7 mouse cellular contexts compared by ENCODE assay signal in the genomic region with DNA sequence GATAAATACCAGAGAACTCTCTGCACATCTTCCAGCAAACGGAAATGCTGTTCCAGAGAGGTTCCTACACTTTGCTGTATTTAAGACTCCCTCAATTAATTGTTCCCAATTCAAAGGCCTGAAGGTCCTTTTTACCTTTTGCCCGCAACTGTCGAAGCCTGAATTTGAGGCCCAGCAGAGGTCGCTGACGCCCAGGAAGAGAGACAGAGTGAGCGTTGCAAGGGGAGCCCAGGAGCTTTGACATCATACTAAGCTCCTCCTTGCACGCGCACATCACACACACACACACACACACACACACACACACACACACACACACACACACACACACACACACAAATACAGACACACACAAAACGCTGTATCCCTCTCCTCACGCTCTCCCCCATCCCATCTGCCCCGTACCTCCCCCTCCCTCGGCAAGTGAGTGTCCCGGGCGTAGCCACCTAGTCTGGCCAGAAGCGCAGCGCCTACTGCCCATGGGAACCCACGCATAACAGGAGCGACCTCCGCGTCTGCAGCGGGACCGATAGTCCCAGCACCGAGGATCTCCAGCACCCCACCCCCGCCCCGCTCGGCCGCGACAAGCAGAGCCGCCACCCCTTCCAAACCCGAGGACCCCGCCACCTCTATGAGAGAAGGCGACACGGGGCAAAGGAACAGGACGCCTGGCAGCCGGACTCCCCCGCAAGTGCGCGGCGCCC. TPM values are rescaled to one million over a fixed set of nuclear protein-coding genes. Genes with fewer than 3 reads are reported as not detected.
DNase-seq lines count a peak whose midpoint lies in the region; ATAC-seq and TF ChIP-seq lines count a peak whose summit lies in the region.

A gene (plus strand): TSS at position 316 of the 704 bp plus-strand sequence.

- peak; percentile 79 for ATAC-seq in limb, embryonic 12.5 days (ENCODE audit: insufficient number of reproducible peaks, insufficient read depth, low FRiP score, low TSS enrichment, low read depth)
- ATAC-seq in midbrain, embryonic 14.5 days (ENCODE audit: low FRiP score, low TSS enrichment) = peak; percentile 83

- H3K4me1 ChIP-seq in heart, adult 2 months (ENCODE audit: control insufficient read depth, insufficient read depth, low read length) = peaks cover 3% of the 10 kb centered on the region; the same call in 1 of the 2 replicates
- H3K4me1 ChIP-seq in limb, embryonic 12.5 days (replicated peaks) = peaks cover 24% of the 10 kb centered on the region
- H3K4me1 ChIP-seq in midbrain, embryonic 14.5 days (ENCODE audit: control insufficient read depth, insufficient read depth, low read length) = peaks cover 22% of the 10 kb centered on the region
- no peaks in the 10 kb centered on the region; the same call in 1 of the 2 replicates for H3K4me1 ChIP-seq in spleen, adult 2 months (ENCODE audit: control insufficient read depth, insufficient read depth, insufficient read length)

- H3K27ac ChIP-seq in heart, adult 2 months = peak within 1 kb of the TSS; percentile 88
- peak within 1 kb of the TSS; percentile 73 for H3K27ac ChIP-seq in limb, embryonic 12.5 days
- H3K27ac ChIP-seq in midbrain, embryonic 14.5 days (replicated peaks; ENCODE audit: low read depth, low read length) = peak within 1 kb of the TSS; percentile 92
- no peak within 1 kb of the TSS; the same call in 1 of the 2 replicates for H3K27ac ChIP-seq in spleen, adult 2 months (ENCODE audit: insufficient read depth, low read length)

- H3K36me3 ChIP-seq in heart, adult 2 months (ENCODE audit: control insufficient read depth, insufficient read depth, low read length) = no peaks in the 10 kb centered on the region; the same call in 1 of the 2 replicates
- H3K36me3 ChIP-seq in limb, embryonic 12.5 days = no peaks in the 10 kb centered on the region
- H3K36me3 ChIP-seq in midbrain, embryonic 14.5 days (ENCODE audit: control insufficient read depth, insufficient read depth, low read length) = no peaks in the 10 kb centered on the region
- no peaks in the 10 kb centered on the region for H3K36me3 ChIP-seq in spleen, adult 2 months (ENCODE audit: control insufficient read depth, insufficient read depth, low read length)

- peak within 1 kb of the TSS; percentile 81 for H3K4me2 ChIP-seq in limb, embryonic 12.5 days
- peak within 1 kb of the TSS; percentile 75 for H3K4me2 ChIP-seq in midbrain, embryonic 14.5 days (ENCODE audit: low read length)

- no peaks in the 10 kb centered on the region; the same call in 1 of the 2 replicates for H3K79me2 ChIP-seq in heart, adult 2 months (replicated peaks; ENCODE audit: control insufficient read depth, insufficient read depth, low read length)

- H3K9me3 ChIP-seq in limb, embryonic 12.5 days = no peaks in the 10 kb centered on the region
- no peaks in the 10 kb centered on the region for H3K9me3 ChIP-seq in midbrain, embryonic 14.5 days (ENCODE audit: control insufficient read depth, low read length)

- DNase-seq in adrenal gland, postnatal 14 days = peak; percentile 91
- DNase-seq in embryo, embryonic 9.5 days (ENCODE audit: extremely low spot score) = peak; percentile 74
- DNase-seq in heart, adult 2 months = peak; percentile 83 to 86
- peak; percentile 45 to 73 for DNase-seq in kidney, adult 8-10 months
- peak; percentile 94 for DNase-seq in midbrain, embryonic 14.5 days
- DNase-seq in spleen, adult 2 months (ENCODE audit: low read depth in 1 of 2, low spot score in 2 of 2) = peak; percentile 37 to 66

- intact Hi-C loops in heart, adult 2 months (cut with DNase I) = loop anchor here (1.0 to 10.0 kb wide), 5 partner anchors 132 to 482 kb away; a partner anchor contains a TSS

- peak within 1 kb of the TSS; percentile 81 for H3K4me3 ChIP-seq in heart, adult 2 months
- peak within 1 kb of the TSS; percentile 81 for H3K4me3 ChIP-seq in limb, embryonic 12.5 days (replicated peaks)
- H3K4me3 ChIP-seq in midbrain, embryonic 14.5 days (replicated peaks; ENCODE audit: low read depth, low read length) = peak within 1 kb of the TSS; percentile 71
- H3K4me3 ChIP-seq in spleen, adult 2 months (ENCODE audit: extremely low read depth, insufficient read depth, insufficient read length) = peak within 1 kb of the TSS; percentile 54

- peak; percentile 84 for TF ChIP-seq EP300 in heart, adult 2 months (IDR thresholded peaks at IDR 0.05; ENCODE audit: insufficient read depth, low read depth, low read length)

- peak; percentile 77 for TF ChIP-seq CTCF in heart, adult 2 months (IDR thresholded peaks at IDR 0.05)
- TF ChIP-seq CTCF in spleen, adult 2 months (IDR thresholded peaks at IDR 0.05; ENCODE audit: extremely low read depth, insufficient read depth, insufficient read length, insufficient replicate concordance) = peak; percentile 77

- H3K27me3 ChIP-seq in heart, adult 2 months (ENCODE audit: control insufficient read depth, insufficient read depth, low read length) = no peaks in the 10 kb centered on the region
- H3K27me3 ChIP-seq in limb, embryonic 12.5 days = 0 out of 2 replicates have a peak, but pooled peaks cover 4% of the 10 kb centered on the region
- H3K27me3 ChIP-seq in midbrain, embryonic 14.5 days (ENCODE audit: control insufficient read depth, insufficient read depth, low read length) = no peaks in the 10 kb centered on the region
- peaks cover 4% of the 10 kb centered on the region for H3K27me3 ChIP-seq in spleen, adult 2 months (ENCODE audit: control insufficient read depth, insufficient read depth, low read length)

- H3K9ac ChIP-seq in heart, adult 2 months (ENCODE audit: low read depth, low read length) = peak within 1 kb of the TSS; percentile 84
- peak within 1 kb of the TSS; percentile 90 for H3K9ac ChIP-seq in limb, embryonic 12.5 days (replicated peaks)
- peak within 1 kb of the TSS; percentile 92 for H3K9ac ChIP-seq in midbrain, embryonic 14.5 days (replicated peaks; ENCODE audit: low read length)

- TF ChIP-seq POLR2A in heart, adult 2 months (IDR thresholded peaks at IDR 0.05; ENCODE audit: insufficient read depth, low read depth, low read length) = no peak
- TF ChIP-seq POLR2A in spleen, adult 2 months (IDR thresholded peaks at IDR 0.05; ENCODE audit: low read depth, low read length) = no peak

- WGBS in heart, adult 2 months = under 1% methylated on average over 38 of the region's 39 CpGs
- 1% methylated on average over 39 of the region's 39 CpGs for WGBS in limb, embryonic 12.5 days
- under 1% methylated on average over 39 of the region's 39 CpGs for WGBS in midbrain, embryonic 14.5 days
- WGBS in spleen, adult 2 months = 2% methylated on average over 39 of the region's 39 CpGs

RNA-seq across cellular contexts. Expression of the gene that starts here (rescaled TPM):
- total RNA-seq in adrenal gland, postnatal 14 days (2021) = 13.8 and 14.2 TPM in 2 replicates
- 10 to 100 TPM; 12.2 to 14.2 TPM for total RNA-seq in heart, adult 2 months (2021)
- 6.6 and 9.8 TPM in 2 replicates for polyA plus RNA-seq in heart, adult 2 months (2012; rRNA removed)
- polyA plus RNA-seq in limb, embryonic 12.5 days (2016; fragmentation: Nextera tagmentation; extraction: Ambion mirVana) = 2.7 and 2.9 TPM in 2 replicates
- 2.4 and 3.3 TPM in 2 replicates for polyA plus RNA-seq in midbrain, embryonic 14.5 days (2014; fragmentation: Nextera tagmentation; extraction: Ambion mirVana)
- polyA plus RNA-seq in spleen, adult 2 months (2012; rRNA removed) = 1.7 TPM in 2 replicates
